Mouse (Mus musculus) ES-E14 (cell line): ENCODE measurements around the gene Gga2.

Experiments
- CHD2 ChIP-seq: IDR thresholded peaks from 2 replicates; pipeline ENCODE4 v1.6.1; 2014; ENCODE audit warnings: mild to moderate bottlenecking, low read depth, low read length, inconsistent platforms
- ZC3H11A ChIP-seq: IDR thresholded peaks from 2 replicates; pipeline ENCODE4 v1.6.1; 2012; ENCODE audit warnings: low read depth, mild to moderate bottlenecking, inconsistent platforms, low read length, borderline replicate concordance
- ZNF384 ChIP-seq: IDR thresholded peaks from 2 replicates; pipeline ENCODE4 v1.6.1; 2012; ENCODE audit warnings: low read depth, low read length, inconsistent platforms

GRCm38 (mm10) chr7:122000396-122000795 lies 20.6 kb downstream of the Gga2 start:
- TF ChIP-seq ZC3H11A (no peak), ZNF384 (no peak), CHD2 (no peak)
